Mouse (Mus musculus): ENCODE results near the gene Muc1. TPM values are rescaled to one million over a fixed set of nuclear protein-coding genes. Genes with fewer than 3 reads are reported as not detected.
A peak's percentile ranks its signal among the peaks of the same experiment; 100 is the strongest.

Gene Muc1
- polyA plus RNA-seq, 1 experiment from 2014 or later, result 1.3 TPM

GRCm38 (mm10) chr3:89260211-89260610 is 31.4 kb downstream of the Muc1 start:
- Histone ChIP-seq H3K27me3 (replicated peaks) (no peaks in the 10 kb centered on the region), H3K9me3 (no peaks in the 10 kb centered on the region), H3K4me1 (no peaks in the 10 kb centered on the region), H3K9ac (no peak overlapping the region), H3K4me2 (no peak overlapping the region), H3K36me3 (replicated peaks) (no peaks in the 10 kb centered on the region), H3K4me3 (no peak overlapping the region), H3K27ac (no peak overlapping the region)
- ATAC-seq (replicated peaks), result no peak
- WGBS, result 58% methylated on average over 3 of the region's 3 CpGs

GRCm38 (mm10) chr3:89262417-89262816 is 33.6 kb downstream of the Muc1 start:
- no peaks in the 10 kb centered on the region for H3K9me3 ChIP-seq
- no peak overlapping the region for H3K4me3 ChIP-seq
- no peak overlapping the region for H3K27ac ChIP-seq
- peaks cover 11% of the 10 kb centered on the region for H3K4me1 ChIP-seq
- ATAC-seq (replicated peaks), result no peak
- H3K27me3 ChIP-seq (replicated peaks), result no peaks in the 10 kb centered on the region
- no peak overlapping the region for H3K4me2 ChIP-seq
- no peaks in the 10 kb centered on the region for H3K36me3 ChIP-seq (replicated peaks)
- H3K9ac ChIP-seq, result no peak overlapping the region
- 79% methylated on average over 10 of the region's 10 CpGs for WGBS

GRCm38 (mm10) chr3:89266439-89266893 is 37.6 kb downstream of the Muc1 start:
- under 1% methylated on average over 20 of the region's 20 CpGs for WGBS
- no peaks in the 10 kb centered on the region for H3K9me3 ChIP-seq
- H3K4me3 ChIP-seq, result peak overlapping the region; percentile 60
- no peaks in the 10 kb centered on the region for H3K27me3 ChIP-seq (replicated peaks)
- peak overlapping the region; percentile 94 for H3K4me2 ChIP-seq
- peaks cover 38% of the 10 kb centered on the region for H3K4me1 ChIP-seq
- no peaks in the 10 kb centered on the region for H3K36me3 ChIP-seq (replicated peaks)
- peak; percentile 90 for ATAC-seq (replicated peaks)
- peak overlapping the region; percentile 88 for H3K9ac ChIP-seq
- H3K27ac ChIP-seq, result peak overlapping the region; percentile 84

- no peak for ATAC-seq (replicated peaks)
- Histone ChIP-seq H3K4me1 (peaks cover 38% of the 10 kb centered on the region), H3K4me3 (no peak overlapping the region), H3K4me2 (no peak overlapping the region), H3K27ac (no peak overlapping the region), H3K9ac (no peak overlapping the region), H3K27me3 (replicated peaks) (no peaks in the 10 kb centered on the region), H3K9me3 (no peaks in the 10 kb centered on the region), H3K36me3 (replicated peaks) (no peaks in the 10 kb centered on the region)
- 53% methylated on average over 7 of the region's 8 CpGs for WGBS
Observed at GRCm38 (mm10) chr3:89268916-89269315, 40.1 kb downstream of the Muc1 start.

GRCm38 (mm10) chr3:89270051-89270755 is 41.3 kb downstream of the Muc1 start, which contains the start of gene Slc50a1:
Gene Slc50a1 (minus strand): TSS chr3:89270570.
- ATAC-seq (replicated peaks), result peak; percentile 45
- H3K36me3 ChIP-seq (replicated peaks), result no peaks in the 10 kb centered on the region
- 2% methylated on average over 39 of the region's 39 CpGs for WGBS
- H3K4me2 ChIP-seq, result peak within 1 kb of the TSS; percentile 82
- H3K4me3 ChIP-seq, result peak within 1 kb of the TSS; percentile 57
- no peaks in the 10 kb centered on the region for H3K27me3 ChIP-seq (replicated peaks)
- peak within 1 kb of the TSS; percentile 78 for H3K27ac ChIP-seq
- H3K9me3 ChIP-seq, result no peaks in the 10 kb centered on the region
- peaks cover 38% of the 10 kb centered on the region for H3K4me1 ChIP-seq
- peak within 1 kb of the TSS; percentile 78 for H3K9ac ChIP-seq

GRCm38 (mm10) chr3:89270891-89271290 is 42.0 kb downstream of the Muc1 start:
- Histone ChIP-seq H3K4me1 (peaks cover 36% of the 10 kb centered on the region), H3K9ac (peak overlapping the region; percentile 78), H3K36me3 (replicated peaks) (no peaks in the 10 kb centered on the region), H3K4me3 (peak overlapping the region; percentile 57), H3K27me3 (replicated peaks) (no peaks in the 10 kb centered on the region), H3K4me2 (peak overlapping the region; percentile 82), H3K9me3 (no peaks in the 10 kb centered on the region), H3K27ac (peak overlapping the region; percentile 78; the same call in 1 of the 2 replicates)
- WGBS, result 67% methylated on average over 6 of the region's 6 CpGs
- no peak for ATAC-seq (replicated peaks)

GRCm38 (mm10) chr3:89271760-89272159 is 42.9 kb downstream of the Muc1 start:
- Histone ChIP-seq H3K9ac (no peak overlapping the region), H3K4me2 (no peak overlapping the region), H3K4me3 (no peak overlapping the region), H3K36me3 (replicated peaks) (no peaks in the 10 kb centered on the region), H3K27ac (no peak overlapping the region), H3K27me3 (replicated peaks) (no peaks in the 10 kb centered on the region), H3K9me3 (no peaks in the 10 kb centered on the region), H3K4me1 (peaks cover 33% of the 10 kb centered on the region)
- WGBS, result 58% methylated on average over 6 of the region's 6 CpGs
- no peak for ATAC-seq (replicated peaks)

- no peaks in the 10 kb centered on the region for H3K9me3 ChIP-seq
- H3K9ac ChIP-seq, result no peak overlapping the region
- H3K27ac ChIP-seq, result no peak overlapping the region
- H3K4me2 ChIP-seq, result no peak overlapping the region
- no peak overlapping the region for H3K4me3 ChIP-seq
- 92% methylated on average over 13 of the region's 13 CpGs for WGBS
- ATAC-seq (replicated peaks), result no peak
- peaks cover 19% of the 10 kb centered on the region; the same call in 1 of the 2 replicates for H3K27me3 ChIP-seq (replicated peaks)
- no peaks in the 10 kb centered on the region for H3K36me3 ChIP-seq (replicated peaks)
- peaks cover 20% of the 10 kb centered on the region for H3K4me1 ChIP-seq
Observed at GRCm38 (mm10) chr3:89276061-89276460, 47.2 kb downstream of the Muc1 start.

- peaks cover 27% of the 10 kb centered on the region for H3K27me3 ChIP-seq (replicated peaks)
Observed at GRCm38 (mm10) chr3:89277281-89278021, 48.6 kb downstream of the Muc1 start.

GRCm38 (mm10) chr3:89278107-89278506 is 49.2 kb downstream of the Muc1 start:
- H3K9me3 ChIP-seq, result no peaks in the 10 kb centered on the region
- no peak overlapping the region for H3K9ac ChIP-seq
- no peak overlapping the region for H3K27ac ChIP-seq
- H3K4me2 ChIP-seq, result peak overlapping the region; percentile 8; the same call in 1 of the 2 replicates
- peaks cover 30% of the 10 kb centered on the region for H3K4me1 ChIP-seq
- peaks cover 27% of the 10 kb centered on the region for H3K27me3 ChIP-seq (replicated peaks)
- H3K36me3 ChIP-seq (replicated peaks), result no peaks in the 10 kb centered on the region
- no peak for ATAC-seq (replicated peaks)
- no peak overlapping the region for H3K4me3 ChIP-seq
- 77% methylated on average over 7 of the region's 7 CpGs for WGBS

More at GRCm38 (mm10) chr3:89277281-89278021, 48.6 kb downstream of the Muc1 start:
- Histone ChIP-seq H3K9me3 (no peaks in the 10 kb centered on the region), H3K9ac (no peak overlapping the region), H3K4me3 (no peak overlapping the region), H3K4me2 (peak overlapping the region; percentile 8; the same call in 1 of the 2 replicates), H3K27ac (no peak overlapping the region), H3K4me1 (peaks cover 30% of the 10 kb centered on the region), H3K36me3 (replicated peaks) (no peaks in the 10 kb centered on the region)
- ATAC-seq (replicated peaks), result no peak
- 60% methylated on average over 14 of the region's 14 CpGs for WGBS

- peaks cover 30% of the 10 kb centered on the region for H3K4me1 ChIP-seq
- peaks cover 27% of the 10 kb centered on the region for H3K27me3 ChIP-seq (replicated peaks)
- peak overlapping the region; percentile 64 for H3K4me2 ChIP-seq
- H3K36me3 ChIP-seq (replicated peaks), result no peaks in the 10 kb centered on the region
- ATAC-seq (replicated peaks), result no peak
- peak overlapping the region; percentile 40; the same call in 1 of the 2 replicates for H3K4me3 ChIP-seq
- H3K9ac ChIP-seq, result no peak overlapping the region
- H3K9me3 ChIP-seq, result no peaks in the 10 kb centered on the region
- no peak overlapping the region; the same call in 1 of the 2 replicates for H3K27ac ChIP-seq
- WGBS, result 32% methylated on average over 8 of the region's 8 CpGs
Observed at GRCm38 (mm10) chr3:89278643-89279042, 49.8 kb downstream of the Muc1 start.

GRCm38 (mm10) chr3:89279153-89279890 is 50.5 kb downstream of the Muc1 start:
- peak overlapping the region; percentile 35 for H3K27ac ChIP-seq
- no peaks in the 10 kb centered on the region for H3K36me3 ChIP-seq (replicated peaks)
- H3K27me3 ChIP-seq (replicated peaks), result peaks cover 27% of the 10 kb centered on the region
- peak; percentile 69 for ATAC-seq (replicated peaks)
- H3K4me3 ChIP-seq, result peak overlapping the region; percentile 40
- peak overlapping the region; percentile 9 for H3K9ac ChIP-seq
- H3K4me1 ChIP-seq, result peaks cover 30% of the 10 kb centered on the region
- WGBS, result 2% methylated on average over 35 of the region's 35 CpGs
- H3K9me3 ChIP-seq, result no peaks in the 10 kb centered on the region
- peak overlapping the region; percentile 64 for H3K4me2 ChIP-seq
